In genomic region chr11:107667542-107667941, GRCm38 (mm10) we compare ENCODE assay signal across 13 mouse cellular contexts. TPM values are rescaled to one million over a fixed set of nuclear protein-coding genes. Genes with fewer than 3 reads are reported as not detected.
"Had no signal": no experiment of that assay in that cellular context is flagged by ENCODE, and none has a peak within 500 bp of the region (broad histone marks: within the 10 kb centered on the region; RNA-seq: fewer than 3 reads in every experiment).

No protein-coding gene starts in this region.

- DNase-seq: liver, embryonic 13.5 days; liver, postnatal 0 days; lung, adult 2 months; retina, postnatal 1 day; right cerebral cortex, adult 18-20 months; right cerebral cortex, postnatal 25 days; right cerebral cortex, postnatal 4 days; spleen, adult 18-20 months; thymus, adult 18-20 months; thymus, postnatal 14 days; thymus, postnatal 36 days had no signal

RNA-seq across cellular contexts. Expression of gene Cacng1, which starts 48.8 kb away (rescaled TPM):
- total RNA-seq: megakaryocyte progenitor cell, adult 5-6 weeks; monocyte, adult 5-6 weeks had no signal
